Mouse (Mus musculus): ENCODE measurements around the gene Tmem192.
"Not testable (repeated sequence)": the region's sequence is repeated elsewhere in the genome, so short reads cannot be mapped to it uniquely, and the experiment has no call there.

Gene Tmem192

GRCm38 (mm10) chr8:64962836-64963235, 15.9 kb downstream of the Tmem192 start:
- no peak for DNase-seq (ENCODE audit: low spot score in 2 of 2)

GRCm38 (mm10) chr8:64983150-64983897, 36.3 kb downstream of the Tmem192 start:
- no peak for DNase-seq (ENCODE audit: low spot score in 2 of 2)

GRCm38 (mm10) chr8:64987731-64988130, 40.7 kb downstream of the Tmem192 start, which contains the start of gene Trim75:
Gene Trim75, minus strand, starts transcription at chr8:64987831.
- no peak for DNase-seq (ENCODE audit: low spot score in 2 of 2)

GRCm38 (mm10) chr8:64998806-64999365, 51.9 kb downstream of the Tmem192 start:
- no peak for DNase-seq (ENCODE audit: low spot score in 2 of 2)

GRCm38 (mm10) chr8:65007616-65008015, 60.6 kb downstream of the Tmem192 start:
- DNase-seq (ENCODE audit: low spot score in 2 of 2), result not testable (repeated sequence)

- no peak for DNase-seq (ENCODE audit: low spot score in 2 of 2)
Measured at GRCm38 (mm10) chr8:65018423-65018822, 71.4 kb downstream of the Tmem192 start, which contains the start of the genes Trim61 and Trim60. Gene Trim61, minus strand, starts transcription at chr8:65018523. Gene Trim60, minus strand, starts transcription at chr8:65018584.
